In genomic region chr11:19986871-19987755, GRCm38 (mm10) we compare ENCODE assay signal across 8 mouse cellular contexts.
A peak's percentile ranks its signal among the peaks of the same experiment; 100 is the strongest.
DNase-seq lines count a peak whose midpoint lies in the region; ATAC-seq and TF ChIP-seq lines count a peak whose summit lies in the region.

No protein-coding gene starts in this region.

- peak overlapping the region; percentile 33 for H3K27ac ChIP-seq in cerebellum, adult 2 months (ENCODE audit: insufficient read depth, low read length)
- no peak overlapping the region for H3K27ac ChIP-seq in forebrain, embryonic 11.5 days (ENCODE audit: low read depth, low read length)

- peaks cover 31% of the 10 kb centered on the region for H3K4me1 ChIP-seq in cerebellum, adult 2 months (ENCODE audit: control insufficient read depth, insufficient read depth, low read length)
- H3K4me1 ChIP-seq in E14TG2a.4 (replicated peaks; ENCODE audit: low read depth, low read length), result peaks cover 96% of the 10 kb centered on the region
- peaks cover 44% of the 10 kb centered on the region for H3K4me1 ChIP-seq in erythroblast, embryonic 14.5 days (ENCODE audit: control insufficient read depth)
- H3K4me1 ChIP-seq in forebrain, embryonic 11.5 days (replicated peaks; ENCODE audit: control insufficient read depth, insufficient read depth, low read length), result peaks cover 10% of the 10 kb centered on the region

- H3K9ac ChIP-seq in forebrain, embryonic 11.5 days (ENCODE audit: low read length), result no peak overlapping the region

- DNase-seq in cerebellum, adult 2 months, result no peak
- no peak for DNase-seq in cerebellum, adult 8-10 months
- peak; percentile 74 for DNase-seq in kidney, adult 9 months
- DNase-seq in left cerebral cortex, adult 11 months (ENCODE audit: low spot score), result no peak
- no peak for DNase-seq in forebrain, embryonic 11.5 days (ENCODE audit: low spot score)

- ATAC-seq in monocyte, adult 5-6 weeks (replicated peaks; ENCODE audit: insufficient number of reproducible peaks, low FRiP score, low TSS enrichment, poor library complexity, severe bottlenecking), result 0 out of 2 replicates have a peak, but pooled peaks have one; percentile 27
- ATAC-seq in forebrain, embryonic 11.5 days (replicated peaks; ENCODE audit: low FRiP score), result no peak

- H3K9me3 ChIP-seq in E14TG2a.4 (ENCODE audit: low read length), result no peaks in the 10 kb centered on the region
- no peaks in the 10 kb centered on the region for H3K9me3 ChIP-seq in erythroblast, embryonic 14.5 days (ENCODE audit: control insufficient read depth, low read length)
- H3K9me3 ChIP-seq in forebrain, embryonic 11.5 days (ENCODE audit: control insufficient read depth, low read length), result no peaks in the 10 kb centered on the region

- no peaks in the 10 kb centered on the region for H3K27me3 ChIP-seq in cerebellum, adult 2 months (ENCODE audit: control insufficient read depth, insufficient read depth, low read length)
- no peaks in the 10 kb centered on the region for H3K27me3 ChIP-seq in E14TG2a.4 (ENCODE audit: insufficient read depth, low read length)
- H3K27me3 ChIP-seq in erythroblast, embryonic 14.5 days (ENCODE audit: control insufficient read depth), result no peaks in the 10 kb centered on the region
- H3K27me3 ChIP-seq in forebrain, embryonic 11.5 days (ENCODE audit: control insufficient read depth, insufficient read depth, low read length), result no peaks in the 10 kb centered on the region

- TF ChIP-seq CTCF in cerebellum, adult 2 months (IDR thresholded peaks at IDR 0.05; ENCODE audit: borderline replicate concordance, insufficient read depth, low read depth, low read length), result no peak
- TF ChIP-seq CTCF in E14TG2a.4 (conservative IDR thresholded peaks at IDR 0.05; ENCODE audit: low read length), result no peak

- WGBS in cerebellum, adult 2 months, result 40% methylated on average over 17 of the region's 17 CpGs
- 38% methylated on average over 17 of the region's 17 CpGs for WGBS in forebrain, embryonic 11.5 days

- H3K4me3 ChIP-seq in cerebellum, adult 2 months (replicated peaks; ENCODE audit: insufficient read depth, low read depth, low read length), result no peak overlapping the region
- peak overlapping the region; percentile 63 for H3K4me3 ChIP-seq in E14TG2a.4 (replicated peaks; ENCODE audit: low read length)
- peak overlapping the region; percentile 21 for H3K4me3 ChIP-seq in erythroblast, embryonic 14.5 days (replicated peaks)
- no peak overlapping the region for H3K4me3 ChIP-seq in forebrain, embryonic 11.5 days (ENCODE audit: low read depth, low read length)

- no peak overlapping the region for H3K4me2 ChIP-seq in forebrain, embryonic 11.5 days (ENCODE audit: low read depth, low read length, severe bottlenecking)

- no peak for TF ChIP-seq POLR2A in cerebellum, adult 2 months (IDR thresholded peaks at IDR 0.05; ENCODE audit: borderline replicate concordance, insufficient read depth, low read length)

- H3K36me3 ChIP-seq in E14TG2a.4 (ENCODE audit: insufficient read depth, low read length), result peaks cover 16% of the 10 kb centered on the region
- H3K36me3 ChIP-seq in erythroblast, embryonic 14.5 days (ENCODE audit: control insufficient read depth), result no peaks in the 10 kb centered on the region; the same call in 1 of the 2 replicates
- H3K36me3 ChIP-seq in forebrain, embryonic 11.5 days (ENCODE audit: control insufficient read depth, insufficient read depth, low read length), result no peaks in the 10 kb centered on the region

Comparison
In these comparisons a context has a peak if more than half of its experiments do, and no peak if none do; other contexts are left out.
1. H3K4me3 ChIP-seq: peak in E14TG2a.4 (single experiment) and erythroblast, embryonic 14.5 days (single experiment); none in cerebellum, adult 2 months (single experiment) and forebrain, embryonic 11.5 days (single experiment).